Mouse (Mus musculus): ENCODE results near the gene Rplp2. TPM values are rescaled to one million over a fixed set of nuclear protein-coding genes. Genes with fewer than 3 reads are reported as not detected.

Gene Rplp2
- polyA plus RNA-seq, 1 experiment from 2014 or later = 1,415 TPM

- H3K9ac ChIP-seq = no peak overlapping the region
- no peaks in the 10 kb centered on the region for H3K27me3 ChIP-seq (ENCODE audit: insufficient read depth, low read length)
Measured at GRCm38 (mm10) chr7:141423811-141424210, 23.4 kb upstream of the Rplp2 start.

GRCm38 (mm10) chr7:141426948-141427730, 20.0 kb upstream of the Rplp2 start:
- H3K36me3 ChIP-seq (ENCODE audit: insufficient read depth) = peaks cover 17% of the 10 kb centered on the region
- H3K9ac ChIP-seq = no peak overlapping the region
- H3K4me3 ChIP-seq (ENCODE audit: low read depth, low read length) = no peak overlapping the region
- no peak overlapping the region for H3K4me2 ChIP-seq
- no peak for ATAC-seq (ENCODE audit: insufficient read depth)
- no peak overlapping the region for H3K27ac ChIP-seq (ENCODE audit: low read depth)
- H3K9me3 ChIP-seq (ENCODE audit: low read depth, low read length) = no peaks in the 10 kb centered on the region
- H3K27me3 ChIP-seq (ENCODE audit: insufficient read depth, low read length) = no peaks in the 10 kb centered on the region
- DNase-seq = no peak
- 71% methylated on average over 12 of the region's 12 CpGs for WGBS
- TF ChIP-seq CTCF (IDR thresholded peaks at IDR 0.05; ENCODE audit: low read depth) = no peak
- H3K4me1 ChIP-seq (ENCODE audit: insufficient read depth) = no peaks in the 10 kb centered on the region

More at GRCm38 (mm10) chr7:141423811-141424210, 23.4 kb upstream of the Rplp2 start:
- Histone ChIP-seq H3K36me3 (ENCODE audit: insufficient read depth) (no peaks in the 10 kb centered on the region), H3K4me2 (no peak overlapping the region), H3K4me1 (ENCODE audit: insufficient read depth) (no peaks in the 10 kb centered on the region), H3K9me3 (ENCODE audit: low read depth, low read length) (no peaks in the 10 kb centered on the region), H3K27ac (ENCODE audit: low read depth) (no peak overlapping the region), H3K4me3 (ENCODE audit: low read depth, low read length) (no peak overlapping the region)
- 67% methylated on average over 4 of the region's 4 CpGs for WGBS
- TF ChIP-seq CTCF (IDR thresholded peaks at IDR 0.05; ENCODE audit: low read depth) = no peak
- DNase-seq (no peak), ATAC-seq (ENCODE audit: insufficient read depth) (no peak)

GRCm38 (mm10) chr7:141428701-141429100, 18.5 kb upstream of the Rplp2 start:
- no peaks in the 10 kb centered on the region for H3K9me3 ChIP-seq (ENCODE audit: low read depth, low read length)
- TF ChIP-seq CTCF (IDR thresholded peaks at IDR 0.05; ENCODE audit: low read depth) = no peak
- DNase-seq = no peak
- H3K4me3 ChIP-seq (ENCODE audit: low read depth, low read length) = no peak overlapping the region
- no peak overlapping the region for H3K4me2 ChIP-seq
- H3K9ac ChIP-seq = no peak overlapping the region
- H3K27ac ChIP-seq (ENCODE audit: low read depth) = no peak overlapping the region
- no peaks in the 10 kb centered on the region for H3K4me1 ChIP-seq (ENCODE audit: insufficient read depth)
- 46% methylated on average over 5 of the region's 5 CpGs for WGBS
- ATAC-seq (ENCODE audit: insufficient read depth) = no peak
- H3K36me3 ChIP-seq (ENCODE audit: insufficient read depth) = peaks cover 32% of the 10 kb centered on the region
- no peaks in the 10 kb centered on the region for H3K27me3 ChIP-seq (ENCODE audit: insufficient read depth, low read length)

GRCm38 (mm10) chr7:141429310-141429709, 17.9 kb upstream of the Rplp2 start, which contains the start of gene Cend1:
Cend1 (minus strand) TSS chr7:141429491.
- H3K4me2 ChIP-seq = peak within 1 kb of the TSS; percentile 39; the same call in 1 of the 2 replicates
- no peak for TF ChIP-seq CTCF (IDR thresholded peaks at IDR 0.05; ENCODE audit: low read depth)
- H3K4me3 ChIP-seq (ENCODE audit: low read depth, low read length) = no peak within 1 kb of the TSS
- DNase-seq = peak; percentile 45
- no peaks in the 10 kb centered on the region for H3K27me3 ChIP-seq (ENCODE audit: insufficient read depth, low read length)
- peaks cover 3% of the 10 kb centered on the region; the same call in 1 of the 2 replicates for H3K4me1 ChIP-seq (ENCODE audit: insufficient read depth)
- no peak within 1 kb of the TSS for H3K9ac ChIP-seq
- H3K36me3 ChIP-seq (ENCODE audit: insufficient read depth) = peaks cover 35% of the 10 kb centered on the region
- no peak within 1 kb of the TSS for H3K27ac ChIP-seq (ENCODE audit: low read depth)
- 4% methylated on average over 19 of the region's 19 CpGs for WGBS
- ATAC-seq (ENCODE audit: insufficient read depth) = peak; percentile 18; the same call in 1 of the 2 replicates
- no peaks in the 10 kb centered on the region for H3K9me3 ChIP-seq (ENCODE audit: low read depth, low read length)

GRCm38 (mm10) chr7:141429840-141430584, 17.2 kb upstream of the Rplp2 start:
- no peak overlapping the region for H3K9ac ChIP-seq
- 59% methylated on average over 9 of the region's 9 CpGs for WGBS

GRCm38 (mm10) chr7:141430585-141431240, 16.5 kb upstream of the Rplp2 start:
- Histone ChIP-seq H3K9ac (no peak overlapping the region), H3K4me3 (ENCODE audit: low read depth, low read length) (no peak overlapping the region), H3K4me1 (ENCODE audit: insufficient read depth) (peaks cover 13% of the 10 kb centered on the region; the same call in 1 of the 2 replicates), H3K9me3 (ENCODE audit: low read depth, low read length) (no peaks in the 10 kb centered on the region), H3K27ac (ENCODE audit: low read depth) (no peak overlapping the region), H3K27me3 (ENCODE audit: insufficient read depth, low read length) (no peaks in the 10 kb centered on the region), H3K36me3 (ENCODE audit: insufficient read depth) (peaks cover 35% of the 10 kb centered on the region), H3K4me2 (no peak overlapping the region)
- ATAC-seq (ENCODE audit: insufficient read depth) (no peak), DNase-seq (no peak)
- WGBS = 93% methylated on average over 9 of the region's 9 CpGs
- no peak for TF ChIP-seq CTCF (IDR thresholded peaks at IDR 0.05; ENCODE audit: low read depth)

More at GRCm38 (mm10) chr7:141429840-141430584, 17.2 kb upstream of the Rplp2 start:
- Histone ChIP-seq H3K27me3 (ENCODE audit: insufficient read depth, low read length) (no peaks in the 10 kb centered on the region), H3K36me3 (ENCODE audit: insufficient read depth) (peaks cover 35% of the 10 kb centered on the region), H3K4me3 (ENCODE audit: low read depth, low read length) (no peak overlapping the region), H3K4me2 (no peak overlapping the region), H3K27ac (ENCODE audit: low read depth) (no peak overlapping the region), H3K9me3 (ENCODE audit: low read depth, low read length) (no peaks in the 10 kb centered on the region), H3K4me1 (ENCODE audit: insufficient read depth) (peaks cover 9% of the 10 kb centered on the region; the same call in 1 of the 2 replicates)
- DNase-seq (no peak), ATAC-seq (ENCODE audit: insufficient read depth) (no peak)
- TF ChIP-seq CTCF (IDR thresholded peaks at IDR 0.05; ENCODE audit: low read depth) = no peak
